Mouse (Mus musculus) liver, adult 2 months (tissue): ENCODE results near the gene Rnf216. TPM values are rescaled to one million over a fixed set of nuclear protein-coding genes. Genes with fewer than 3 reads are reported as not detected.
A peak's percentile ranks its signal among the peaks of the same experiment; 100 is the strongest.

ENCODE experiments used
- DNase-seq: peaks from one replicate; pipeline ENCODE4 v3.0.0-alpha.2; 2011; ENCODE audit warnings: low read depth, low spot score; ENCODE audit errors: extremely low read depth
- H3K27ac ChIP-seq: fragments of 200-500 bp; replicated peaks from 2 replicates; pipeline ENCODE4 v1.5.1; 2012; ENCODE audit warnings: low read depth, mild to moderate bottlenecking, control low read depth, inconsistent platforms, low read length; ENCODE audit not compliant: insufficient read depth
- H3K27me3 ChIP-seq: fragments of 200-500 bp; 2 replicates; pipeline ENCODE4 v1.6.1; 2012; ENCODE audit warnings: mild to moderate bottlenecking, moderate library complexity, low read length, inconsistent platforms; ENCODE audit not compliant: control insufficient read depth, insufficient read depth
- H3K36me3 ChIP-seq: fragments of 200-500 bp; 2 replicates; pipeline ENCODE4 v1.6.1; 2012; ENCODE audit warnings: low read length, inconsistent platforms; ENCODE audit not compliant: control insufficient read depth, insufficient read depth
- H3K4me1 ChIP-seq: fragments of 200-500 bp; 2 replicates; pipeline ENCODE4 v1.6.1; 2011; ENCODE audit warnings: low read length; ENCODE audit not compliant: control insufficient read depth, insufficient read depth
- H3K4me3 ChIP-seq: fragments of 200-500 bp; 2 replicates; pipeline ENCODE4 v1.5.1; 2011; ENCODE audit warnings: low read depth, mild to moderate bottlenecking, control low read depth, low read length, moderate library complexity; ENCODE audit not compliant: insufficient read depth
- H3K79me2 ChIP-seq: fragments of 200-500 bp; 2 replicates; pipeline ENCODE4 v1.6.1; 2012; ENCODE audit warnings: inconsistent platforms, mild to moderate bottlenecking, low read length, moderate library complexity; ENCODE audit not compliant: control insufficient read depth, insufficient read depth
- H3K9ac ChIP-seq: fragments of 200-500 bp; 2 replicates; pipeline ENCODE4 v1.6.1; 2012; ENCODE audit warnings: low read depth, mild to moderate bottlenecking, control low read depth, inconsistent platforms, low read length
- CTCF ChIP-seq: fragments of 200-500 bp; IDR thresholded peaks from 2 replicates; pipeline ENCODE4 v1.5.1; 2011; ENCODE audit warnings: low read depth, low read length, control low read depth
- POLR2A ChIP-seq: fragments of 200-500 bp; IDR thresholded peaks from 2 replicates; pipeline ENCODE4 v1.6.1; 2011; ENCODE audit warnings: low read length, control low read depth; ENCODE audit not compliant: insufficient read depth; ENCODE audit errors: extremely low read depth
- WGBS: fragments of 180-500 bp; shearing (Covaris S2); methylation state at CpG from one replicate; pipeline ENCODE4 v1.1.7; 2018; 5-methylcytosine and 5-hydroxymethylcytosine counted together
- polyA plus RNA-seq: library from polyadenylated mRNA; depleted of rRNA; stranded (reverse); fragments of >200 nt; gene quantifications from 2 replicates; pipeline ENCODE4 v1.2.3, GENCODE M21; 2012
- total RNA-seq: library from RNA; depleted of rRNA; stranded (reverse); fragments of >200 nt; gene quantifications from 2 replicates; pipeline ENCODE4 v1.2.3, GENCODE M21; 2014

Rnf216 gene
- total and polyA plus RNA-seq, 2 experiments = 11.5 to 12.1 TPM

DNA sequence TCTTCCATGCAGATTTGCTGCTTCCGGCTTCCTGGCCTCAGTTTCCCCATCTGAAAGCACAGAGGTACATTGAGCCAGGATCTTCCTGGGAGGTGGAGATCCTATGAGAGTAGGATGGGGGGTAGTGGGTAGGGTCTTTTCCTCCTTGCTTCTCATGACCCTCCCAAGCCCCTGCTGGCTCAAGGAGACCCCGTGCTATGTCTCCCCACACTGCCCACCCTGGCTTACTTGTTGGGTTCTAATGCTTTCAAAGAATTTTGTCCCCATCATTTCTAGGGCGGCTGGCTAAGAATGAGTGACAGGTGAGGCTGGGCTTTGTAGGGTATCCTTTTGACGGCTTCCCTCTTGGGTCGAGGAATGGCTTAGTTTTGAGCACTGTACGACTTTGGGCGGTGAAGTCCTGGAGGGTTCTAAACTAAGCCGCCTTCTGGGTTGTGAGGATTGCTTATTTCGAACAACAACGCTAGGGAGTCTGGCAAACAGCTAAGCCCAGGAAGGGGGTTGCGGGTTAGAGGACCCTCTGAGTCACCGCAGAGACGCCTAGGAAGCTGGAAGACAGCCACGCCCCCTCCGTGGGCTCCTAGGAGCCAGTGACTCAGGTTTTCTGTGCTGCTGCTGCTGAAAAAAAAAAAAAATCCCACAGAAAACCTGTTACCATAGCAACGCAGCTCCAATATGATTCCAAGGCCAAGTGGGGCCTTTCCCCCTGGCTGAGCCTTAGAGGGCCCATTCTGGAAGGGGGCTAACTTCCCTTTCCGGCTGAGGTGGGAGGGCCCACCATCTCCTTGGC is 148.9 kb downstream of the Rnf216 start:
- Histone ChIP-seq H3K79me2 (no peaks in the 10 kb centered on the region), H3K36me3 (no peaks in the 10 kb centered on the region), H3K4me3 (no peak overlapping the region), H3K9ac (no peak overlapping the region), H3K27ac (no peak overlapping the region), H3K4me1 (peaks cover 2% of the 10 kb centered on the region; the same call in 1 of the 2 replicates), H3K27me3 (peaks cover 12% of the 10 kb centered on the region)
- DNase-seq = no peak
- WGBS = 70% methylated on average over 17 of the region's 17 CpGs
- TF ChIP-seq POLR2A (no peak), CTCF (no peak)

- H3K79me2 ChIP-seq = no peaks in the 10 kb centered on the region
- no peaks in the 10 kb centered on the region for H3K36me3 ChIP-seq
- DNase-seq = no peak
- peaks cover 2% of the 10 kb centered on the region; the same call in 1 of the 2 replicates for H3K4me1 ChIP-seq
- TF ChIP-seq POLR2A (no peak), CTCF (no peak)
- WGBS = 18% methylated on average over 13 of the region's 13 CpGs
- H3K27ac ChIP-seq = no peak overlapping the region
- no peak overlapping the region for H3K9ac ChIP-seq
- H3K4me3 ChIP-seq = no peak overlapping the region
- H3K27me3 ChIP-seq = peaks cover 12% of the 10 kb centered on the region
Measured at GRCm38 (mm10) chr5:142963003-142963704, 149.6 kb downstream of the Rnf216 start.

DNA sequence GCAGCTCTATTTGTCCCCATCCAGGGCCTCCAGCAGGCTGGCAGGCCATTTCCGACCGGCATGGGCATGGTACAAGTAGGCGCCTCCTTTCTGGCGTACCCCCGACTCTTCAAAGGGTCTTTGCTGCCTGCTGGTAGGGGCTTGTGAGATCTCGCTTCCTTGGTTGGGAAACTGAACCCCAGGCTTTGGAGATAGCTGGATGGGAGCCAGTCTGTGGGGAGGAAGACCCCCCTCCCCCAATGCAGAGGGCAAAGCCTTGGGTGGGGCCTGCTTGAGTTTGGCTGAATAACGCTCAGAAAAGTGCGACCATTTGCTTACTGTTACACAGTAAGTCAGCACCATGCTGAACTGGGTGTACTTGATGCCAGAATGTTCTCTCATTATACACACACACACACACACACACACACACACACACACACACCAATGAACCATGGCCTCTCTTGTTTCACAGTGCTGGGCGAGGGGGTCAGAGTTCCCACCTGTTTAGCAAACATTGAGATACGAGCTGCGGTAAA is 150.3 kb downstream of the Rnf216 start:
- H3K36me3 ChIP-seq = no peaks in the 10 kb centered on the region
- no peak for DNase-seq
- peaks cover 12% of the 10 kb centered on the region for H3K27me3 ChIP-seq
- H3K4me3 ChIP-seq = peak overlapping the region; percentile 73
- 18% methylated on average over 11 of the region's 11 CpGs for WGBS
- no peaks in the 10 kb centered on the region for H3K79me2 ChIP-seq
- peak overlapping the region; percentile 64 for H3K9ac ChIP-seq
- TF ChIP-seq POLR2A = no peak
- TF ChIP-seq CTCF = no peak
- peak overlapping the region; percentile 36 for H3K27ac ChIP-seq
- peaks cover 2% of the 10 kb centered on the region; the same call in 1 of the 2 replicates for H3K4me1 ChIP-seq

DNA sequence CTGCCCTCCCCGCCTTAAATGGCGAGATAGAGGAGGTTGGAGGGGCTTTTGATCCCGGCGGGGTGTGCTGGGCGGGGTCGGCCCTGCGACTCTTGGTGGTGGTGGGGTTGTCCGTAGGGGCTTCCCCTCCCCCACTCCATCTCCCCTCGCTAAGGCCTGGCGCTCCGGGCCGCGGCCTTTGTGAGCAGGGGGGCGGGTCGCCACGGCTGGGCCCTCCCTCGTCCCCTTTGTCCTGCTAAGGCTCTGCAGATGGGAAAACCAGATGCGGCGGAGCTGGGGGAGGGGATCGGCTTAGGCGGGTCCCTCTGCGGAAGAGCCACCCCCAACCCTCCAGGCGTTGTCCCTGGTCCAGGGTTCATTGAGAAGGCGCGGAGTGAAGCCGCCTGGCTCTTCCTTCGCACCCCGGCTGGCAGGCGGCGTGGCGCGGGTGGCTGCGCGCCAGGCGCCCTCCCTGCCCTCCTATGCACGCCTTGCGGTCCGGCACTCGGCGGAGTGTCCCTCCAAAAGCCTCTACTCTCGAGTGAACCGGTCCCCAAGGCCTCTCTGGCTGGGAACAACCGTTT is 150.8 kb downstream of the Rnf216 start:
- Histone ChIP-seq H3K4me3 (peak overlapping the region; percentile 73), H3K36me3 (no peaks in the 10 kb centered on the region), H3K27me3 (peaks cover 12% of the 10 kb centered on the region), H3K9ac (peak overlapping the region; percentile 64), H3K79me2 (no peaks in the 10 kb centered on the region), H3K4me1 (peaks cover 2% of the 10 kb centered on the region; the same call in 1 of the 2 replicates), H3K27ac (peak overlapping the region; percentile 36)
- 6% methylated on average over 42 of the region's 43 CpGs for WGBS
- no peak for TF ChIP-seq CTCF
- no peak for DNase-seq

DNA sequence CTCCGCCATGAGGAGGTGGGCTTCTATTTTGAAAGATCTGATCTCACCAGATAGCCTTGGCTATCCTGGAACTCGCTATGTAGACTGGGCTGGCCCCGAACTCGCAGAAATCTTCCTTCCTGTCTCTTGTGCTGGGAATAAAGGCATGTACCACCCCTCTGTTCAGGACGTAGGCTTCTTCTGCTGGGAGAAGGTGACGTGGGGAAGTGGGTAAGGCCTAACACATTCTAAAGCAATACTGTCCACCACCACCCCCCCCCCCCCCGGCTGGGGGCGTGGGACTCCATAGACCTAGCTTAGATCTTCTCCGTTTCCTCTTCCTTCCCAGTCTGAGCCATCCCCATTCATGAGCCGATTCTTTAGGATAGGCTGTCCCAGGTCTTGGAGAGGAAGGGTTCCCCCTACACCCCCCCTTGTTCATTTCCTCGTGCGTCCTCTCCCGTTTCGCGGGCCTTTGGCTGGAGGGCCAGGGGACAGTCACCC is 151.4 kb downstream of the Rnf216 start:
- peak overlapping the region; percentile 36 for H3K27ac ChIP-seq
- H3K4me3 ChIP-seq = peak overlapping the region; percentile 73
- TF ChIP-seq CTCF = no peak
- no peak for TF ChIP-seq POLR2A
- H3K9ac ChIP-seq = peak overlapping the region; percentile 76
- no peak for DNase-seq
- WGBS = 10% methylated on average over 15 of the region's 15 CpGs
- H3K79me2 ChIP-seq = no peaks in the 10 kb centered on the region
- peaks cover 2% of the 10 kb centered on the region; the same call in 1 of the 2 replicates for H3K4me1 ChIP-seq
- peaks cover 12% of the 10 kb centered on the region for H3K27me3 ChIP-seq
- no peaks in the 10 kb centered on the region for H3K36me3 ChIP-seq
